9 mouse cellular contexts compared by ENCODE assay signal in genomic region chr12:102499723-102500122, GRCm38 (mm10). TPM values are rescaled to one million over a fixed set of nuclear protein-coding genes. Genes with fewer than 3 reads are reported as not detected.
DNase-seq lines count a peak whose midpoint lies in the region; ATAC-seq lines count a peak whose summit lies in the region.
"Had no signal": no experiment of that assay in that cellular context is flagged by ENCODE, and none has a peak within 500 bp of the region (broad histone marks: within the 10 kb centered on the region; RNA-seq: fewer than 3 reads in every experiment).

No protein-coding gene starts in this region.

- H3K27me3 ChIP-seq in limb, embryonic 11.5 days (ENCODE audit: control insufficient read depth, insufficient read depth, low read length), result no peaks in the 10 kb centered on the region

- peaks cover 12% of the 10 kb centered on the region for H3K4me1 ChIP-seq in limb, embryonic 11.5 days (ENCODE audit: control insufficient read depth, insufficient read depth, low read length)

- H3K36me3 ChIP-seq in limb, embryonic 11.5 days (ENCODE audit: control insufficient read depth, insufficient read depth, low read length), result peaks cover under 1% of the 10 kb centered on the region; the same call in 1 of the 2 replicates

- no peaks in the 10 kb centered on the region for H3K9me3 ChIP-seq in limb, embryonic 11.5 days (ENCODE audit: control insufficient read depth, low read length)

- H3K4me2 ChIP-seq in limb, embryonic 11.5 days (ENCODE audit: low read depth, severe bottlenecking), result no peak overlapping the region

- 72% methylated on average over 4 of the region's 4 CpGs for WGBS in limb, embryonic 11.5 days

- peak; percentile 22 to 27 for DNase-seq in cerebellum, adult 18-20 months
- DNase-seq in cerebellum, adult 9-11 months, result no peak
- peak; percentile 8 for DNase-seq in ovary, postnatal 36 days (ENCODE audit: low spot score)
- no peak for DNase-seq in ovary, postnatal 10 days (ENCODE audit: low spot score)
- DNase-seq in limb, embryonic 11.5 days (ENCODE audit: low spot score), result no peak
- peak; percentile 5 to 10 for DNase-seq in thymus, postnatal 36 days
- DNase-seq in gastrocnemius, postnatal 25 days, result no peak
- DNase-seq in urinary bladder, adult 18-20 months (ENCODE audit: low spot score in 2 of 2), result no peak

- no peak overlapping the region for H3K4me3 ChIP-seq in limb, embryonic 11.5 days (ENCODE audit: low read depth, low read length)
- H3K4me3 ChIP-seq: erythroblast, embryonic 14.5 days had no signal

- H3K9ac ChIP-seq in limb, embryonic 11.5 days (ENCODE audit: low read length), result no peak overlapping the region

- ATAC-seq in limb, embryonic 11.5 days (ENCODE audit: insufficient number of reproducible peaks, low FRiP score, low TSS enrichment, low read depth), result no peak

- 0 out of 2 replicates have a peak overlapping the region, but pooled peaks have one; percentile 81 for H3K27ac ChIP-seq in limb, embryonic 11.5 days (replicated peaks; ENCODE audit: low read depth, low read length)

RNA-seq across cellular contexts. Expression of gene Golga5, which starts 30.8 kb away (rescaled TPM):
- polyA plus RNA-seq in limb, embryonic 11.5 days (2014; fragmentation: Nextera tagmentation; extraction: Ambion mirVana), result 36.0 and 36.6 TPM in 2 replicates
- 10 to 100 TPM; 21.0 to 22.7 TPM for total RNA-seq in gastrocnemius, postnatal 25 days (2021)

RNA-seq across cellular contexts. Expression of gene Chga, which starts 55.0 kb away (rescaled TPM):
- polyA plus RNA-seq in limb, embryonic 11.5 days (2014; fragmentation: Nextera tagmentation; extraction: Ambion mirVana), result 0.20 and 0.23 TPM in 2 replicates
- not detected for total RNA-seq in gastrocnemius, postnatal 25 days (2021)

Comparison
In these comparisons a context has a peak if more than half of its experiments do, and no peak if none do; other contexts are left out.
1. DNase-seq: peak in cerebellum, adult 18-20 months (2 of 2), ovary, postnatal 36 days (single experiment) and thymus, postnatal 36 days (2 of 2); none in cerebellum, adult 9-11 months (single experiment), ovary, postnatal 10 days (single experiment), limb, embryonic 11.5 days (single experiment), gastrocnemius, postnatal 25 days (single experiment) and urinary bladder, adult 18-20 months (0 of 2).